Mouse (Mus musculus): ENCODE data around the gene Zfp827. TPM values are rescaled to one million over a fixed set of nuclear protein-coding genes. Genes with fewer than 3 reads are reported as not detected.

Gene Zfp827
- 4.9 TPM for polyA plus RNA-seq (2017; shearing (Covaris generic))

GRCm38 (mm10) chr8:79027977-79028487, at the start of gene Zfp827:
Gene Zfp827, plus strand, starts transcription at chr8:79028437.

Other genes starting within 250 kb of the Zfp827 start
- 69.3 TPM for gene Lsm6, start 207.3 kb upstream of the Zfp827 start, polyA plus RNA-seq (2017; shearing (Covaris generic))
- gene 1700011L22Rik, start 220.1 kb downstream of the Zfp827 start, polyA plus RNA-seq (2017; shearing (Covaris generic)): not detected